Mouse (Mus musculus) monocyte, adult 5-6 weeks (primary cell): ENCODE measurements around the gene Parvg. TPM values are rescaled to one million over a fixed set of nuclear protein-coding genes. Genes with fewer than 3 reads are reported as not detected.

Experiments used
- ATAC-seq: fragments of 153-309, 156-312 bp; replicated peaks from 2 replicates; pipeline ENCODE4 v1.8.0; 2017; ENCODE audit warnings: mild to moderate bottlenecking; ENCODE audit not compliant: low TSS enrichment, insufficient number of reproducible peaks, severe bottlenecking, poor library complexity, low FRiP score
- total RNA-seq: library from RNA; stranded (forward); fragments of 200-1000, 200-491, 200-594 nt; gene quantifications from 3 replicates; pipeline ENCODE4 v1.2.3, GENCODE M21; 2017

Parvg gene
- total RNA-seq, 1 experiment from 2014 or later: 54.1 TPM

DNA sequence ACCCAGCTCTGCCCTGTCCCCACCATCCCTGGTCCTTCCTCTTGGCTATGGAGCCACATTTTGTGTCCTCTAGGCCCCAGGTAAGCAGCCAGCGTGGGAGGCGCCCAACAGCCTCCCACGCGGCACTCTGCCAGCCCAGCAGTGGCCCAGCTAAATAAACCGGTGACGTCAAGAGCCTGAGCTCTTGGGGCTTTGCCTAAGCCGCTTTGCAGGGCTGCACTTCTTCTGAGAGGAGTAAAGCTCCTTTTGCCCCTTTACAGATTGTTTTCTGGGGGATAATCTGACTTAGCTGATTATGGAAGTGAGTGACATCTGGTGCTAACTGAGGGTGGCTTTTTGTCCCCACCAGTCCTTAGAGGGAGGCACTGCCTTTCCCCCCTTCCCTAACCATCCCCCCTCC is 22.8 kb upstream of the Parvg start:
- no peak for ATAC-seq

DNA sequence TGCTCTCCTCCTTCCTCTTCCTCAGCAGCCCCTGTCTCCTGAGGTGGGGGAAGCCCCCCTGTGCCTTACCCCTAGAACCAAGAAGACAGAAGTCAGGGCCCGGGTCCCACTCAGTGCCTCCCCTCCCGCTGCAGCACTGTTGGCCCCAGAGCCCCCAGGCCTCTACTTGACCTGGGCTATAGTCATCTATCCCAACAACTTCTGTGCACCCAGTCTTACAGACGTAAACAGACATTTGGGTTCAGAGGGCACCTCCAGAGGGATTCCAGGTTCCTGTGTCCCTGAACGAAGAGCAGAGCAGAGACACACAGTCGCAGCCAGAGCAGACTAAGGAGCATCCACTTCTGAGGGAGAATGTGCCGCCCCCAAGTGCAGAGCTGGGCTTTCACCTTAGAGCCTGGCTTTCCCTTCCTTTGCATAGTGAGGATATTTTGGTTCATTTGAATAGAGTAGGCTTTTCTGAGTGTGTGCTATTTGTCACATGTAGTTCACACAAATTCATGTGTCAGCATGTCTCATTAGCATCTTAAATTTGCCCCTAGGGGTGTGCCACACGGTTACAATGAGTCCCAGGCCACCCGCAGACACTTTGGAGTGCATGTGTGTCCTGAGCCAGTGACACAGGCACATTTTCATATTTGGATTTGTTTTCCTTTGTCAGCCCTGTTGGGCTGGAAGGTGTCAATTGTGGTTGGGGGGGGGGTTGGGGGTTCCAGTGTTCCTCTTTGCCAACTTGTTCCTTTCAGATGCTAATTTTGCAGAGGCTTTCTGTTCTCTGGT is 22.0 kb upstream of the Parvg start:
- no peak for ATAC-seq

DNA sequence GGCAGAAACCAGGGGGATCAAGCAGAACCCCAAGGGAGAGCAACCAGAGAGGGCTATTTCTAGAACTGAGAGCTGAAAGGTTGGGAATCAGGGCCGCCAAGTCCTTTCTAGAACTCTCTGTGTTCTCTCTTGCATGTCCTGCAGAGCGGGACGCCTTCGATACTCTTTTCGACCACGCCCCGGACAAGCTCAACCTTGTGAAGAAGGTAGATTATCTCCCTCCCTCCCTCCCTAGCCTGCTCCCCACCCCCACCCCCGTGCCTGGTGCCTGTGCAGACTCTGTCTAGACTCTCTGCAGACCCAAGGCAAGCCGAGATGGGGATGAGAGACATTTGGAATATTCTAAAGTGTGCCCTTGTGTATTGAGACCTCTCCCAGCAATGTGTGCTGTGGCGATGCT is 20.6 kb upstream of the Parvg start:
- no peak for ATAC-seq

DNA sequence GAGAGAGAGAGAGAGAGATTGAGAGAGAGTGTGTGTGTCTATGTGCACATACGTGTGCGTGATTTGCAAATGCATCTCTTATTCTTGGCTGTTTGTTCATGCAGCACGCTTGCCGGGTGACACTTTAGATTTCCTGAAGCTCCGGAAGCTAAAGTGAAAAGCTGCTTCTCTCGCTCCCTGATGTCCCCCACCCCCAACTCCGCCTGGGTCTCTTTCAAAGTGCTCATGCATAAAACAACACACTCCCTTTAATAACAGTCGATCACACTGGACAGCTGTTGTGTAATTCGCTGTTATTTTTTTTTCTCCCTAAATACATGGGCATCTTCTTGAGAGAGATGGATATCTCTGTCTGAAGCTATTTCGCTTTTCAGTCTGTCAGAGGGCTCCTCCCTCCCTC is 18.5 kb upstream of the Parvg start:
- ATAC-seq: no peak

DNA sequence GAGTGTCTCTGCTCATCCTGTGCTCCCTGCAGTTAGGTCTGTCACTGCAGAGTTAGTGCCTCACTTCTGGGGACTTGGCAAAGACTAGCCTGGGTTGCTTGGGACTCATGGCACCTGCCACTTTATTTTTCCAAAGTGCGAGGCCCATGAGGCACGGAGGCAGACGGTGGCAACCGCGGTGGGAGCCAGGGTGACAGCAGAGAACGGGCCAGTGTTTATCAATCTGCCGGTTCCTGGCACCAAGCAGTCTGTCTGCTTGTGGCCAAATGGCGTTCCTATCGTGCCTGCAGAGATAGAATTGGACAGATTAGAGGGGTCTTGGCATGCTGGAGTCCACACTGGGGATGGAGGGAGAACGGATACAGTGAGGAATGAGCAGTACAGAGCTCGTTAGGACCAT is 13.6 kb upstream of the Parvg start:
- no peak for ATAC-seq

DNA sequence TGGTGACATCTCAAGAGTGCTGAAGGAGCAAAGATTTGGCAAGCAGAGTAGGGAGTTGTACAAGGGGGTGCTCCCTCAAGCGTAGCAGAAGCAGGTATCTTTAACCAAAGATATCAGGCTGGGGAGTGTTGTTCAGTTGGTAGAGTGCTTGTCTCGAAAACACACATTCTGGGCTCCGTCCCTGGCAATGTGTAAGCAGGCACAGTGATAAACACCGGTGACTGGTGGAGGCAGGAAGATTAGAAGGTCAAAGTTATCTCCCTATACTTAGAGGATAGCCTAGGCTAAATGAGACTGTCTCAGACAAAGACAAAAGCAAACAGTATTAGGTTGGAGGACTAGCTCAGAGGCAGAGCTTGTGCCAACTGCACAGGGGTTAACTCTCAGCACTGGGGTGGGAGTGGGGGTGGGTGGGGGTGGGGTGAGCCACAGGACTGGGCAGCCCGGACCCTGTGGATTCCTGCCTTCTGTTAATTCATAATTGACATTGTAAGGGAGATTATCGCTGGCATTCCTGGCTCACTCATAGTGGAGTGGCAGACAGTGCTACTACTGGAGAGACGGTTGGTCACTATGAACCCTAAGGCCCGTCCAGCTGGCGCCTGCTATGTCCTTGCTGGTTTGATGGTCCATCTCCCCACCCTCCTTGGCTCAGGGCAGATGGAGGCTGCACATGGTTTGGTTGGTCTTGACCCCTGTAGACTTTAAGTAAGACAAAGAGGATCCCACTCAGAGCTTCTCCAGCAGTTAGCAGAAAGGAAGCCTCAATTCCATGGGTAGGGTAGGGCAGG is 12.3 kb upstream of the Parvg start:
- no peak for ATAC-seq

DNA sequence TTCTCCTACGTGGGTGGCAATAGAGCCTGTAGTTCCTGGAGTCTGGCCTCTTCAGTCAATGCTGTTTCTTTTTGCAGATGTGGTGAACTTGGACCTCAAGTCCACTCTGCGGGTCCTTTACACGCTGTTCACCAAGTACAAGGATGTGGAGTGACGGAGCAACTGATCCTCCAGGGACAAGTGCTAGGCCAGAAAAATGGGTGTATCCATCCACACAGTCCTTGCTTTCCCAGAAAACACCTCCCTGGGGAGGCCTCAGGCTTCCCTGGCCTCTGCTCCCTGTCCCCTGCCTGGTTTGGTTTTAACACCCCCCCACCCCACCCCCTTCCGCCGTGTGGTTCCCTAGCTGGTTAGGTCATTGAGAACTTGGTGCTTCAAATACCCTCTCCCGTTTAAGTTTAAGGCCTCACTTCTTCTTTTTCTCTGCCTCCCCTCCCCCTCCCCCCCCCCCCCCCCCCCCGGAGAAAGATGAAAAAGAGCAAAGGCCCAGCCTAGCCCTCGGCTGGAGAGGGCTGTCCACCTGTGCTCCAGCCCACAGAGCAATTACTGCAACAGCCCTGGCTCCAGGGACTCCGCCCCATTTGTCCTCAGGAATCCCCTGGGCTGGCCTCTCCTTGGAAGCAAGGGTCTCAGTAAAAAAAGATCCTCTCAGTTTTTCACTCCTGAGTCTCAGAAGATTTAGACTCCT is 10.8 kb upstream of the Parvg start:
- no peak for ATAC-seq

DNA sequence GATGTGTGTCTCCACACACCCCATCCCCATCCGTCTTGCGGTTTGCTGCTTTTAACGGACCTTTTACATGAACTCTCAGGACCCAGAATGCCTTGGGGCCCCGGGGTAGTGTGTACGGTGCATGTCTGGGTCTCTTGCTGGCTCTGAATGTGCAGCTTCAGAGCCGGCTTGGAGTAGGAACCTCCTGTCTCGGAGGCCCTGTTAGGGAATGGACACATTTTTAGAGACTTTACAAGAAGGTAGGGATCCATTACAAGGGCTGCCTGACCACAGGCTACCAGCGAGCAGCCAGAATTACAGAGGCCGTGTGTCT is 10.3 kb upstream of the Parvg start:
- no peak for ATAC-seq

DNA sequence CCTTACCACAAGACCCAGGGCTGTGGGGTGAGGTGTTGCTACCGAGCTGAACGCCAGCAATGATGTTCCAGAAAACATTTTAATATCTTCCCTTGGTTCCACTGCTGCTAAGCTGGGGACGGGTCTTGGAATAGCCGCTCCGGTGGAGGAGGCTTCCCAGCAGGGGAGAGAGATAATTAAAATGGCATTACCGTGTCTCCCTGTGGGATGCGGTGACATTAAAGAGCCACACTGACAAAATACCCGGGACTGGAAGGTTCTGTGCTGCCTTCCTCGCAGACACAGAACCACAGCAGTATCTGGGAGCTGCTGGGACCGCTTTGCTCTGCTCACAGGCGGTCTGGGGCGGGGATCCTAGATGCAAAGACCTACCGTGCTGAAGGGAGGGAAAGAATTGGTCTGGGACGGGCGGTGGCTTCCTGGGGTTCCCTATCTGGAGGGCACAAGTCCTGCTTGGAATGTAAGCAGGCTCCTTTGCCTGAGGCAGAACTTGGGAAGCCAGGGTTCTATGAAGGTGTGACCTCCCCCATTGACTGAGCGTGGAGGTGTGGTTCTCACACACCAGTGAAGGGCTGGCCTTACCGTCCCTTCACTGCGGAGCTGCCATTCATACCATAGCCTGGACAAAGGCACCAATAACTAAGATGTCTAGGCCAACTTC is 9.3 kb upstream of the Parvg start:
- ATAC-seq: no peak

DNA sequence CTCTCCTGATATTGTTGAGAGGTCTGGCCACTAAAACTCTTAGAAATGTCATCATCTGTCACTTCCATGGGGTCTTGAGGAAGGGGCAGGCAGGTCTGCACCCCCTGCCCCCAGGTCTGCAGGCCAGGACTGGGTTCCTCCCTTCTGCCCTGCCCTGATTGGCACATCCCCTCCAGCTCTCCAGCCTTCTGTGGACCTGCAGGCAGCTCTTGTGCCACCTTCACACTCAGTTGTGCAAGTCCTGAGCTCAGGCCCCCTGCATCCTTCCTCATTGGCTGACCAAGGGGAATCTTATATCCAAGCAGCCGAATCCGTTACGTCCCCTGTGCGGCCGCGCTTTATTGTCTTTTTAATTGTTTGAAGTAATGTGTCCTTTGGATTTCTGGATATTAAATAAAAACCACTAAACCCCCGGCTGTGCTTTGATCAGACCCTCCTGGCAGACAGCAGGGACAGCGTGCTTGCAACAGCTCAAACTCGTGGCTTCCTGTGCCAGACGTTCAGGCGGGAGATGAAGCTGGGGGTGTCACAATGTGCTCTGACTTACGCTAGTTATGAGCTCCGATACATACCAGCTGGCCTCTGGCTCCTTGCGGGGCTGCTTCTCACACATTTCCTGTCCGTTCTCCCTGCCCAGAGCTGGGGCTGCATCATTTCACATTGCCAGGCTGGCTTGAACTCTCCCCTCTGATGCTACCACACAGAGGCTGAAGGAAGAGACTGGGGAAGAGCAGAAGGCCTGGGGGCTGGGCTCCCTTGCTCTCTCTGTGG is 8.4 kb upstream of the Parvg start:
- ATAC-seq: peak; percentile 70

DNA sequence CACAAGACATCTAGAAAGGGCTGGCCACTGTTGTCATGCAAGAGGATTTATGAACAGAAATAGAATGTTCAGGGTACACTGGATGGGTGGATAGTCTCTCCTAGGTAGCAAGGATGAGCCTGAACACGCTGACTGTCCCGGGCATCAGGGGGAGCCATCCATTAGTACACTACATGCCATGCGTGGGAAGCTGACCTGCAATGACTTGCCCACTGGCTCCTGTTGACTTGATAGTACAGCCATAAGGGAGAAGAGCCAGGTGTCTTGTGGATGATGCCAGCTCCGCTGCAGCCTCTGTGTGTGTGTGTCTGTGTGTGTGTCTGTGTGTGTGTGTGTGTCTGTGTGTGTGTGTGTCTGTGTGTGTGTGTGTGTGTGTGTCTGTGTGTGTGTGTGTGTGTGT is 4.4 kb upstream of the Parvg start:
- ATAC-seq: no peak

DNA sequence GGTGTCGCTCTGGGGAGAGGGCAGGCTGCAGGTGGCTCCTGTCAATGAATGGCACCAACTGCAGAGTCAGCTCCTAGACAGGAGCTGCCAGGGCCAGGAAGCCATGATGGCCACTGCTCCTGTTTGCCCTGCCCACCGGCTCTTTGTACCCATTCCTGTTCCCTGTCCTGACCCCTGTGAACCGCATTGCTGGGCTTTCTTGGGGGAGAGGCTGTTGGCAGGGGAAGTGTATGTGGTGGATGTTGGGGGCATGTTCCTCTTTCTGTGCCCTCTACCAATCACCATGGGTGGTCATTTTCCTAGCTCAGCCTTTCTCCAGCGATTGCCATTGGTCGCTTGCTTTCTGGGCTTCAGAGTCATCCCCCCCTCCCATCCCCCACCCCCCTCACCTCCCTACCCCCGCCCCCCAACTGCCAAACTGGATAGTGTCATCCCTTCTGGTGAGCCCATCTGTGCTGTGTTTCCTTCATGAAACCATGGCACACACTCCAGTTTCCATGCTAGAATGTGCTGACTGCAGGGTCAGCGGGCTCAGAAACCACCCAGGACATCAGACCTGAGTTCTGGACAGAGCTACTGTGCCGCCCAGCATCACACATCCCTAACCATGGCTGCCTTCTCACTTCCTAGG is 2.2 kb upstream of the Parvg start:
- ATAC-seq: no peak

DNA sequence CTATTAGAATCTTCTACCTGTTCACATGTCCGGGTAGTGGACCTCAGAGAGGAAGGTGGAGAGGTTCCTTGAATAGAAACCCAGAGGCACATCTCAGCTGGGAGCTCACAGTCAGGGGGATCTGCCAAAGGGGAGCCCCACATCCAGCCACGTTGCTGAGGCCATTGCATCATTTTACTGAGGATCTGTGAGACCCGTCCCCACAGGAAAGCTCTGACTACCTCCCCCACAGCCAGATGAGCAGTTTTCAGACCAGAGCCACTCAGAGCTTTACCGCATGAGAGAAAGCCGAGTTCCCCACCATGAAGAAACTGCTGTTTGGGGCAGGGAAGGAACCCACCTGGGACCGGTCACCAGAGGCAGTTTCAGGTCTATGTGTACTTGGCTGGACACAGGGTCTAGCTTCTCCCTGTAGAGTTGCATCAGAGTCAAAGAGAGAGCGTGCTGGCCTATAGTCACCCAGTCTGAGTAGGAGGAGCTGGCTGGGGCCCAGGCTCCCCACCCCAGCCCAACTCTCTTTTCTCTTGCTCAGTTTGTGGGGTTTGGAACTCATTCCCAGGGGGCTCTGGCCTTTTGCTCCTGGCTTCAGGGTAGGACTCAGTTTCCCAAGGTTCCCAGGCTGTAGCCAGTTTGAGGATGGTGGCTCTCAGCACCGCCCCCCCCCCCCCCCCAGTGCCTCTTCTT is 1.2 kb downstream of the Parvg start:
- ATAC-seq: no peak

DNA sequence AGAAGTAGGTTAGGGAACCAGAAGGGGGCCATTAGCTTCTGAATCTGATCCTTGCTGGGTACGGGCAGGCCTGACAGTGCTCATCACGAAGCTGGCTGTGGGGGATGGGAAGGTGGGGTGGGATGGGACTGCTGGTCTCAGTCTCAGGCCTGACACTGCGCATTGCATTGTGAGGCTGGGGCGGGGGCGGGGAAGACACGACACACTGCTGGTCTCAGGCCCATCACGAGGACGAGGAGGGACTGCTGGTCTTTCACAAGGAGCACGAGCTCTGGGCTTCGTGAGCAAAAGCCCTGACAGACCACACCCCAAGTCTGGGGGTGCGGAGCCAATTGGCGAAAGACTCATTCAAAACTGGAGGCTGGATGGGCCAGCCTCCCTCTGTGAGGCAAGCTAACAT is 1.9 kb downstream of the Parvg start:
- peak; percentile 24; the same call in 1 of the 2 replicates for ATAC-seq

DNA sequence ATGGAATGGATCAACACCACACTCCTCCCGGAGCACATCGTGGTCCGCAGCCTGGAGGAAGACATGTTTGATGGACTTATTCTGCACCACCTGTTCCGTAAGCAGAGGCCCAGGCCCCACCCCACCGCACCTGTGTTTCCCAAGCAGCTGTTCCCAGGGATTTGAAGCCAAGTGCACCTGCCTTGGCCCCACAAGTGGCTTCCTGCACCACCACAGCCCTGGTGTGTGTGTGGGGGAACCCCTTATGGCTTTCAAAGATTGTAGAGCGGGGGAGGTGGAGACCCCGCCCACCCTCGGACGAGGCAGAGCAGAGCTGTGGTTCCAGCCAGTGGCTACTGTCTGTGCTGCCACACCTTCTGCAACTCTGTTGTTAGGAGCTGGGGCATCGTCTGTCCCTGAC is 5.0 kb downstream of the Parvg start:
- no peak for ATAC-seq

DNA sequence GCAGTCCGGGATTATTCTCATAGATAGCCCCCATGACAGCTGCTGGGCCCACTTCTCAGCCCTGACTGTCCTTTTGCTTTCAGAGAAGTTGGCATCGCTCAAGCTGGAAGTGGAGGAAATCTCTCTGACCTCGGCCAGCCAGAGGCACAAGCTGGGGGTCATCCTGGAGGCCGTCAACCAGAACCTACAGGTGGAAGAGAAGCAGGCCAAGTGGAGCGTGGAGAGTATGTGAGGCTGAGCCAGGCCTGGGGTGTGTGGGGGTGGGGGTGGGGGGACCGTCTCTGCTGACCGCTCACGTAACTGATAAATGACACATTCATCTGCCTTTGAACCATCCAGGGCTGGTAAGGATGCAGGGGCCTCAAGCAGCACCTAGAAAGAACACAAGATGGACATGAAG is 6.1 kb downstream of the Parvg start:
- ATAC-seq: no peak

DNA sequence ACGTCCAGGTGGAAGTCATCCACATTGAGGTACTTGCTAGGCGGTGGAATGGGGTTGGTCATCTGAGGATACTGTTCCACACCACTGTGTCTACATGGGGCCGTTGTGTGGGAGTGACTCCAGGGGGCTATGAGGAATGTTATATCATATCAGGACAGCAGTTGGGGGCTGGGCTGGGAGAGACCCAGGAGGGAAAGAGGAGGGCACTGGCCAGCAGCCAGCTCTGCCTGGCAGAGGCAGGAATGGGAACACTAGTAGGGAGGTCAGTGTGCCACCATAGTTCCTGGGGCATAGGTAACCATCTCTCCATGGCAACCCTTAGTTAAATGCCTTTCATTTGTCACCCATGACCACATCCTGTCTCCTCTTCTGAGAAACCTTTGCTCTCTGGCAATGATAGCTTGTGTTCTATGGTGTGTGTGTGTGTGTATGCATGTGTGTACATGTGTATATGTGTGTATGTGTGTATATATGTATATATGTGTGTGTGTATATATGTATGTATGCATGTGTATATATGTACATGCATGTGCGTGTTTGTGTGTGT is 7.3 kb downstream of the Parvg start:
- ATAC-seq: no peak
